Comparison of ENCODE assay signal across 17 mouse cellular contexts in the genomic region with DNA sequence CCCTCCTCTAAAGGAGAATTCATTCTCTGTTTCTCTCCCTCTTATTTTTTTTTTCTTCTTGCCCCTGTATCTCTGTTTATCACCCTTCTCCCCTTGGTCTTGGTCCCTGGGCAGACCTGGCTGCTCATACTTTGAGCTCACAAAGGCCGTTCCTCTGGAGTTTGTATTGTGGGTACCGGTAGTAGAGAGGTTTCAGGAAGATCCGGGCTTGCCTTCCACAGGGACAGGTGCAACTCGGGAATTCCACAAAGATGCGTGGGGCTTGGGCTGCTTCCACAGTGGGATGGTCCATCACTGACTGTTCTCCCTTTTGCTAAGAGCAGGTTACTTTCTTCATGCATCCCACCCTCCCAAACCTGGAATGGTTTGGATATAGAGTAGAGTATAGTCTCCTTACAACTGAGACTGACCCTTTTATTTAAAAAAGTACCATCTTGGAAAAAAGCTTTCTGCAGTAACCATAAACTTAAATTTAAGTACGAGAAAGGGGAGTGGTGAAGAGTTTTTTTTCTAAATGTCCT. TPM values are rescaled to one million over a fixed set of nuclear protein-coding genes. Genes with fewer than 3 reads are reported as not detected.
DNase-seq lines count a peak whose midpoint lies in the region; ATAC-seq and TF ChIP-seq lines count a peak whose summit lies in the region.
"Had no signal": no experiment of that assay in that cellular context is flagged by ENCODE, and none has a peak within 500 bp of the region (broad histone marks: within the 10 kb centered on the region; RNA-seq: fewer than 3 reads in every experiment).

No protein-coding gene starts in this region.

- WGBS in kidney, postnatal 0 days: 7% methylated on average over 6 of the region's 6 CpGs
- 16% methylated on average over 6 of the region's 6 CpGs for WGBS in embryonic facial prominence, embryonic 15.5 days
- 3% methylated on average over 6 of the region's 6 CpGs for WGBS in forebrain, embryonic 13.5 days
- under 1% methylated on average over 6 of the region's 6 CpGs for WGBS in midbrain, embryonic 14.5 days

- H3K4me3 ChIP-seq in kidney, postnatal 0 days (replicated peaks; ENCODE audit: low read depth, low read length): no peak overlapping the region
- H3K4me3 ChIP-seq in embryonic facial prominence, embryonic 15.5 days (replicated peaks): no peak overlapping the region
- H3K4me3 ChIP-seq in forebrain, embryonic 13.5 days: peak overlapping the region; percentile 38
- H3K4me3 ChIP-seq in midbrain, embryonic 14.5 days (replicated peaks; ENCODE audit: low read depth, low read length): peak overlapping the region; percentile 1; the same call in 1 of the 2 replicates
- H3K4me3 ChIP-seq: myocyte had no signal

- peak overlapping the region; percentile 26; the same call in 1 of the 2 replicates for H3K27ac ChIP-seq in kidney, postnatal 0 days
- H3K27ac ChIP-seq in embryonic facial prominence, embryonic 15.5 days (replicated peaks): 0 out of 2 replicates have a peak overlapping the region, but pooled peaks have one; percentile 11
- H3K27ac ChIP-seq in forebrain, embryonic 13.5 days: peak overlapping the region; percentile 98
- H3K27ac ChIP-seq in midbrain, embryonic 14.5 days (replicated peaks; ENCODE audit: low read depth, low read length): peak overlapping the region; percentile 6; the same call in 1 of the 2 replicates
- H3K27ac ChIP-seq: macrophage had no signal

- H3K36me3 ChIP-seq in kidney, postnatal 0 days (ENCODE audit: insufficient read depth, low read length): no peaks in the 10 kb centered on the region
- no peaks in the 10 kb centered on the region for H3K36me3 ChIP-seq in embryonic facial prominence, embryonic 15.5 days
- H3K36me3 ChIP-seq in forebrain, embryonic 13.5 days (ENCODE audit: poor library complexity, severe bottlenecking): peaks cover 4% of the 10 kb centered on the region; the same call in 1 of the 2 replicates
- no peaks in the 10 kb centered on the region for H3K36me3 ChIP-seq in midbrain, embryonic 14.5 days (ENCODE audit: control insufficient read depth, insufficient read depth, low read length)
- H3K36me3 ChIP-seq: limb, embryonic 15.5 days had no signal

- H3K27me3 ChIP-seq in kidney, postnatal 0 days (ENCODE audit: insufficient read depth, low read length): peaks cover 39% of the 10 kb centered on the region
- H3K27me3 ChIP-seq in embryonic facial prominence, embryonic 15.5 days: peaks cover 96% of the 10 kb centered on the region
- H3K27me3 ChIP-seq in forebrain, embryonic 13.5 days: peaks cover 61% of the 10 kb centered on the region
- peaks cover 87% of the 10 kb centered on the region for H3K27me3 ChIP-seq in midbrain, embryonic 14.5 days (ENCODE audit: control insufficient read depth, insufficient read depth, low read length)

- H3K9me3 ChIP-seq in kidney, postnatal 0 days (replicated peaks; ENCODE audit: low read length): no peaks in the 10 kb centered on the region
- no peaks in the 10 kb centered on the region for H3K9me3 ChIP-seq in embryonic facial prominence, embryonic 15.5 days (replicated peaks)
- H3K9me3 ChIP-seq in forebrain, embryonic 13.5 days (replicated peaks): no peaks in the 10 kb centered on the region
- no peaks in the 10 kb centered on the region for H3K9me3 ChIP-seq in midbrain, embryonic 14.5 days (ENCODE audit: control insufficient read depth, low read length)
- H3K9me3 ChIP-seq: limb, embryonic 15.5 days had no signal

- H3K9ac ChIP-seq in kidney, postnatal 0 days (ENCODE audit: low read depth, low read length): no peak overlapping the region
- H3K9ac ChIP-seq in embryonic facial prominence, embryonic 15.5 days: no peak overlapping the region
- H3K9ac ChIP-seq in forebrain, embryonic 13.5 days: peak overlapping the region; percentile 93
- no peak overlapping the region for H3K9ac ChIP-seq in midbrain, embryonic 14.5 days (replicated peaks; ENCODE audit: low read length)
- H3K9ac ChIP-seq: limb, embryonic 15.5 days had no signal

- no peak for TF ChIP-seq CTCF in kidney, postnatal 0 days (IDR thresholded peaks at IDR 0.05; ENCODE audit: low read depth)

- DNase-seq in kidney, postnatal 0 days (ENCODE audit: low spot score): no peak
- no peak for DNase-seq in kidney, postnatal 25 days
- peak; percentile 41 for DNase-seq in midbrain, embryonic 14.5 days
- no peak for DNase-seq in heart, adult 11 months
- DNase-seq in spleen, adult 18-20 months: no peak
- DNase-seq: cerebellum, adult 11 months; gastrocnemius, postnatal 25 days; heart, postnatal 36 days; lung, adult 2 months; right cerebral cortex, postnatal 4 days had no signal

- H3K4me1 ChIP-seq in kidney, postnatal 0 days (replicated peaks; ENCODE audit: insufficient read depth, low read length): peaks cover 10% of the 10 kb centered on the region; the same call in 1 of the 2 replicates
- peaks cover 36% of the 10 kb centered on the region for H3K4me1 ChIP-seq in embryonic facial prominence, embryonic 15.5 days
- peaks cover 91% of the 10 kb centered on the region for H3K4me1 ChIP-seq in forebrain, embryonic 13.5 days
- H3K4me1 ChIP-seq in midbrain, embryonic 14.5 days (ENCODE audit: control insufficient read depth, insufficient read depth, low read length): peaks cover 22% of the 10 kb centered on the region

- ATAC-seq in kidney, postnatal 0 days (replicated peaks; ENCODE audit: low FRiP score, low read depth): no peak
- no peak for ATAC-seq in embryonic facial prominence, embryonic 15.5 days (ENCODE audit: insufficient number of reproducible peaks, low FRiP score, low TSS enrichment, low read depth)
- no peak for ATAC-seq in forebrain, embryonic 13.5 days
- no peak for ATAC-seq in midbrain, embryonic 14.5 days (ENCODE audit: low FRiP score, low TSS enrichment)

- peak overlapping the region; percentile 61; the same call in 1 of the 2 replicates for H3K4me2 ChIP-seq in kidney, postnatal 0 days (ENCODE audit: low read length)
- peak overlapping the region; percentile 43; the same call in 1 of the 2 replicates for H3K4me2 ChIP-seq in embryonic facial prominence, embryonic 15.5 days (replicated peaks)
- peak overlapping the region; percentile 78 for H3K4me2 ChIP-seq in forebrain, embryonic 13.5 days
- H3K4me2 ChIP-seq in midbrain, embryonic 14.5 days (ENCODE audit: low read length): peak overlapping the region; percentile 52
- H3K4me2 ChIP-seq: heart, embryonic 11.5 days had no signal

RNA-seq across cellular contexts. Expression of a gene that starts 8.3 kb away (rescaled TPM):
- polyA plus RNA-seq in kidney, postnatal 0 days (2015; fragmentation: Nextera tagmentation; extraction: Ambion mirVana): 24.2 and 25.4 TPM in 2 replicates
- polyA plus RNA-seq in embryonic facial prominence, embryonic 15.5 days (2015; fragmentation: Nextera tagmentation; extraction: Ambion mirVana): 15.6 and 18.2 TPM in 2 replicates
- 29.8 and 37.3 TPM in 2 replicates for polyA plus RNA-seq in forebrain, embryonic 13.5 days (2015; fragmentation: Nextera tagmentation; extraction: Ambion mirVana)
- polyA plus RNA-seq in midbrain, embryonic 14.5 days (2014; fragmentation: Nextera tagmentation; extraction: Ambion mirVana): 18.5 and 19.1 TPM in 2 replicates
- polyA plus RNA-seq: intestine, embryonic 14.5 days; lung, adult 2 months; macrophage; myocyte had no signal

Comparison
In these comparisons a context has a peak if more than half of its experiments do, and no peak if none do; other contexts are left out.
1. H3K27ac ChIP-seq: peak in every context shown above with its lines; median percentile 98 in forebrain, embryonic 13.5 days; 26 in kidney, postnatal 0 days; 11 in embryonic facial prominence, embryonic 15.5 days; 6 in midbrain, embryonic 14.5 days.
2. H3K4me3 ChIP-seq: peak in forebrain, embryonic 13.5 days (single experiment) and midbrain, embryonic 14.5 days (single experiment); none in kidney, postnatal 0 days (single experiment) and embryonic facial prominence, embryonic 15.5 days (single experiment).
3. Peak in every context shown above with its lines, with median percentiles within 50 percentile points of each other: H3K4me2 ChIP-seq.